Mouse (Mus musculus) forebrain, embryonic 16.5 days (tissue): ENCODE measurements at regions not wholly inside any gene's neighbourhood (a gene's known extent, or its start where the extent isn't known, plus 50 kb on each side); places are given as distances from the start of the nearest gene placed in this dataset.

Source experiments
- ATAC-seq: fragments of 200-750 bp; cut with Nextera tagmentation; 2 replicates; pipeline ENCODE4 v1.8.0; 2017; ENCODE audit warnings: mild to moderate bottlenecking, moderate library complexity
- H3K27ac ChIP-seq: fragments of 300-500 bp; sonication (generic); 2 replicates; pipeline ENCODE4 v1.5.1; 2014; ENCODE audit warnings: low read length, control low read depth
- H3K27me3 ChIP-seq: fragments of 300-500 bp; sonication (generic); replicated peaks from 2 replicates; pipeline ENCODE4 v1.6.1; 2014; ENCODE audit warnings: low read length; ENCODE audit not compliant: control insufficient read depth, insufficient read depth
- H3K36me3 ChIP-seq: fragments of 300-500 bp; sonication (generic); 2 replicates; pipeline ENCODE4 v1.6.1; 2014; ENCODE audit not compliant: control insufficient read depth, insufficient read depth
- H3K4me1 ChIP-seq: fragments of 300-500 bp; sonication (generic); replicated peaks from 2 replicates; pipeline ENCODE4 v1.6.1; 2014; ENCODE audit warnings: low read length; ENCODE audit not compliant: control insufficient read depth, insufficient read depth
- H3K4me2 ChIP-seq: fragments of 300-500 bp; sonication (generic); 2 replicates; pipeline ENCODE4 v1.6.1; 2014; ENCODE audit warnings: mild to moderate bottlenecking, low read length, control low read depth
- H3K4me3 ChIP-seq: fragments of 300-500 bp; sonication (generic); replicated peaks from 2 replicates; pipeline ENCODE4 v1.5.1; 2014; ENCODE audit warnings: mild to moderate bottlenecking, low read length, control low read depth
- H3K9ac ChIP-seq: fragments of 300-500 bp; sonication (generic); replicated peaks from 2 replicates; pipeline ENCODE4 v1.6.1; 2014; ENCODE audit warnings: low read depth, low read length, control low read depth
- H3K9me3 ChIP-seq: fragments of 300-500 bp; sonication (generic); 2 replicates; pipeline ENCODE4 v1.6.1; 2016; ENCODE audit warnings: low read length; ENCODE audit not compliant: control insufficient read depth
- WGBS: fragments of 180-500 bp; shearing (Covaris S2); extraction: QIAGEN DNeasy Blood & Tissue Kit; methylation state at CpG from one replicate; pipeline ENCODE4 v1.1.7; 2014; 5-methylcytosine and 5-hydroxymethylcytosine counted together

GRCm38 (mm10) chr14:64590611-64591010 lies 486.5 kb downstream of the Prss52 start:
- H3K4me1 ChIP-seq = peaks cover 48% of the 10 kb centered on the region
- no peak for ATAC-seq
- WGBS = 2% methylated on average over 15 of the region's 15 CpGs

GRCm38 (mm10) chr14:64591091-64591976 lies 487.2 kb downstream of the Prss52 start:
- Histone ChIP-seq H3K9ac (peak overlapping the region; percentile 96), H3K27ac (peak overlapping the region; percentile 99)
- 8% methylated on average over 14 of the region's 14 CpGs for WGBS

More at GRCm38 (mm10) chr14:64590611-64591010, 486.5 kb downstream of the Prss52 start:
- Histone ChIP-seq H3K4me3 (peak overlapping the region; percentile 68), H3K9ac (peak overlapping the region; percentile 96), H3K27ac (peak overlapping the region; percentile 99), H3K36me3 (peaks cover 4% of the 10 kb centered on the region), H3K27me3 (no peaks in the 10 kb centered on the region), H3K4me2 (peak overlapping the region; percentile 99), H3K9me3 (no peaks in the 10 kb centered on the region)

GRCm38 (mm10) chr14:64592176-64592575 lies 488.1 kb downstream of the Prss52 start:
- H3K4me2 ChIP-seq = peak overlapping the region; percentile 99
- no peaks in the 10 kb centered on the region for H3K9me3 ChIP-seq
- no peak for ATAC-seq
- H3K4me3 ChIP-seq = peak overlapping the region; percentile 68
- H3K27me3 ChIP-seq = no peaks in the 10 kb centered on the region
- peaks cover 42% of the 10 kb centered on the region for H3K4me1 ChIP-seq
- H3K9ac ChIP-seq = peak overlapping the region; percentile 96
- WGBS = 43% methylated on average over 6 of the region's 6 CpGs
- H3K27ac ChIP-seq = peak overlapping the region; percentile 99
- H3K36me3 ChIP-seq = peaks cover 4% of the 10 kb centered on the region

More at GRCm38 (mm10) chr14:64591091-64591976, 487.2 kb downstream of the Prss52 start:
- no peak for ATAC-seq
- H3K4me1 ChIP-seq = peaks cover 45% of the 10 kb centered on the region
- no peaks in the 10 kb centered on the region for H3K9me3 ChIP-seq
- peaks cover 4% of the 10 kb centered on the region for H3K36me3 ChIP-seq
- H3K4me3 ChIP-seq = peak overlapping the region; percentile 68
- no peaks in the 10 kb centered on the region for H3K27me3 ChIP-seq
- H3K4me2 ChIP-seq = peak overlapping the region; percentile 99

DNA sequence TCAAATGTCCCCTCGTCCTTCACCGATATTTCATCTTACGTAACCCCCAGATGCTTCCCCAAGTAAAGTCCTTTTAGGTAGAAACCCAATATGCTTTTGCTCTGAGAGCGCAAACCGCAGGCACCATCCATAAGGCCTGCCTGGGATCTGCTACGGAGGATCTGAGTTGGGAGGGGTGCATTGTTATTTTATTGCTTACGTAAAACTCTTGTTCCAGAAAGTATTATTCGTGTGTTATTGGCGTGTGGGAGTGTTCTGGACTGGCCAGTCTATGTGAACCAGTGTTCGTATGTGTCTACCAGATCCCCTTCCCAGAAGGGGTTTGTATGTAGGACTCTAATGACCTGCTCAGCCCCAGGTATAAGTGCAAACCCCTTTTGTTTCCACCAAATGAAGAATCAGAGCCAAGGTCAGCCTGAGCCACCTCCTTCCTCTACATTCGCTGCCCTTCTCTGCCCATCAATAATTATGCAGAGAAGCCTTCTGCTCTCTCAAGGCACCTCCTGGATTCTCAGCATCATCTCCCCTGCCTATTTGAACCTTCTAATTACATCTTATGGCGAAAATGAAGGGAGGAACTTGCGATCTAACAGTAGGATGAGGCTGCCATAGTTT lies 488.7 kb downstream of the Prss52 start:
- Histone ChIP-seq H3K27ac (peak overlapping the region; percentile 99), H3K27me3 (no peaks in the 10 kb centered on the region), H3K4me2 (peak overlapping the region; percentile 99), H3K9me3 (no peaks in the 10 kb centered on the region), H3K36me3 (peaks cover 4% of the 10 kb centered on the region), H3K4me3 (peak overlapping the region; percentile 68), H3K4me1 (peaks cover 46% of the 10 kb centered on the region), H3K9ac (peak overlapping the region; percentile 96)
- ATAC-seq = no peak
- WGBS = 53% methylated on average over 13 of the region's 13 CpGs

- ATAC-seq = peak; percentile 18
- H3K9ac ChIP-seq = peak overlapping the region; percentile 96
- no peaks in the 10 kb centered on the region for H3K27me3 ChIP-seq
- peaks cover 4% of the 10 kb centered on the region for H3K36me3 ChIP-seq
- WGBS = 16% methylated on average over 4 of the region's 4 CpGs
- peak overlapping the region; percentile 99 for H3K4me2 ChIP-seq
- H3K4me3 ChIP-seq = peak overlapping the region; percentile 68
- no peaks in the 10 kb centered on the region for H3K9me3 ChIP-seq
- peak overlapping the region; percentile 99 for H3K27ac ChIP-seq
- peaks cover 50% of the 10 kb centered on the region for H3K4me1 ChIP-seq
Observed at GRCm38 (mm10) chr14:64593564-64593963, 489.5 kb downstream of the Prss52 start.

DNA sequence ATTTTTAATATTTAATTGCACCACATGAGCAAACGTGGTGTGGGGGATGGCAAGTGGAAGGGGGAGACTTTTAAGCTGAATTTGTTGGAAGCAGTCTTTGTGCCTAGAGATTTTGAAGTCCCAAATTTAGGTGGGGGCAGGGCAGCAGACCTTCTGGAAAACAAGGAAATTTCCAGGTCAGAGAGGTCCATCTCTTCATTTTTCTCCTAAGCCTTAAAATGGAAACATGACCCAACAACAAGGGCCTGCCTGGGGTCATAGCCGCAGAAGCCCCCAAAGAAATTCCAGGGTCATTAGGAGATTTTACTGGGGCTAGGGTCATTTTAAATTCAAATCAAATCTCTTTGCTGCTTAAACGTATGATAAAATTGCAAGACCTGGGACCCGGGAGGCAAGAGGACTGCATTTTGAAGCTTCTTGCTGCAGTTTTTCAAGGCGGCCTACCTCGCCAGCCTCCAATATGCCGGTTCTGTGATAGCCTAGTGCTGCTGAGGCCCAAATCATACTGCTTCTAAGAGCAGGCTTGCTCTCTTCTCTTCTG lies 490.0 kb downstream of the Prss52 start:
- Histone ChIP-seq H3K9ac (peak overlapping the region; percentile 53), H3K27ac (peak overlapping the region; percentile 99), H3K36me3 (peaks cover 4% of the 10 kb centered on the region), H3K27me3 (no peaks in the 10 kb centered on the region), H3K9me3 (no peaks in the 10 kb centered on the region), H3K4me3 (peak overlapping the region; percentile 68), H3K4me1 (peaks cover 50% of the 10 kb centered on the region), H3K4me2 (peak overlapping the region; percentile 99)
- ATAC-seq = no peak
- 42% methylated on average over 7 of the region's 7 CpGs for WGBS

DNA sequence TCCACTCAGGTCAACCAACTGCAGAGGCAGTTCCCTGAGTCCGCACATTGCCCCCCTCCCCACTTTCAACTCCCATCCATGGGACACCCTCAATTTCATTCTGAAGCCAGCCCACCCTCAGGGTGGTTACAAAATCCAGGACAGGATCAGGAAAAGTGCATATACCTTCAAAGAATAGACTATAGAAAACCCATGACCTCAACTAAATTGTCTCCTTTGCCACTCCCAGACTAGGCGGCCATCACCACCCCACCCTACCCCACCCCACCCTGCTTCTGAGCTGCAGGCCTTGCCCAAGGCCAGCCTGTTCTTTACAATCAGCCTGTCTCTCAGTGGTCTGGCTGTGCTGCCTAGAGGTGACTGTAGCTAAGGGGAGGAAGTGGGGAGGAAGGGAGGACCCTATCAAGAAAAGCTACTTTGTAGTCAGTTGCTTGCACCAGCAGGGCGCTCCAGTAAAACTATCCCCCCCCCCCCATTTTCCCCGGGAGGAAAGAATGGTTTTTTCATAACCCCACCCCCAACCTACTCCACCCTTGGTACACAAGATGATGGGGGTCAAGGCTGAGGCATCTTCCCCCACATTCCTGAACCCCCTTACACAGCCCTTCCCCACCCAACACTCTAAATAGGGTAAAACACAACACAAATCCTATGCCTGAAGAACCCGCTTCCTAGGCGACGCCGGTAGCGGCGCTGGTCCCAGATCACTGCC lies 490.9 kb downstream of the Prss52 start:
- peaks cover 4% of the 10 kb centered on the region for H3K36me3 ChIP-seq
- peaks cover 55% of the 10 kb centered on the region for H3K4me1 ChIP-seq
- ATAC-seq = peak; percentile 29
- no peaks in the 10 kb centered on the region for H3K9me3 ChIP-seq
- peak overlapping the region; percentile 53 for H3K9ac ChIP-seq
- no peak overlapping the region for H3K4me3 ChIP-seq
- 36% methylated on average over 10 of the region's 10 CpGs for WGBS
- H3K4me2 ChIP-seq = peak overlapping the region; percentile 99
- peak overlapping the region; percentile 99 for H3K27ac ChIP-seq
- no peaks in the 10 kb centered on the region for H3K27me3 ChIP-seq

DNA sequence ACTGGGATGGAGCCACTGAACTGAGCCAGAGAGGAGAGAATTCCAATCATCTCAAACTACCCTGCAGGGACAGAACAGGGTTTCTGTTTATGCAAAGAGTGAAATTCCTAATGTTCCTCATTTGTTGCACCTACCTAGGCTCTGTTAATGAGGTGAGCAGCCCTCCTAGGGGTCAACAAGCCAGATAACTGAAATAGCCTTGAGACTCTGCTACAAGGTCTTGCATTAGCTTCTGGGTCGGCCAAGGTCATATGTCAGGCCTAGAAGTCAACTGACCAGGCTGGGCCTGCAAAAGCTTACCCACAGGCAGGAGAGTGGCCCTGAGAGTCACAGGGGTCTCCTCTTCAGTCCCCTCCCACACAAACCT lies 491.4 kb downstream of the Prss52 start:
- Histone ChIP-seq H3K4me2 (peak overlapping the region; percentile 99), H3K9me3 (no peaks in the 10 kb centered on the region), H3K9ac (peak overlapping the region; percentile 53), H3K27me3 (no peaks in the 10 kb centered on the region), H3K4me1 (peaks cover 55% of the 10 kb centered on the region), H3K36me3 (peaks cover 4% of the 10 kb centered on the region), H3K4me3 (no peak overlapping the region), H3K27ac (peak overlapping the region; percentile 99)
- WGBS = 80% methylated on average over 1 of the region's 1 CpGs
- no peak for ATAC-seq
